Mouse (Mus musculus) intestine, embryonic 16.5 days (tissue): ENCODE measurements at regions not wholly inside any gene's neighbourhood (a gene's known extent, or its start where the extent isn't known, plus 50 kb on each side); places are given as distances from the start of the nearest gene placed in this dataset. TPM values are rescaled to one million over a fixed set of nuclear protein-coding genes. Genes with fewer than 3 reads are reported as not detected.

Experiments
- ATAC-seq: fragments of 200-750 bp; cut with Nextera tagmentation; 2 replicates; pipeline ENCODE4 v1.8.0; 2017; ENCODE audit warnings: moderate TSS enrichment, moderate library complexity
- H3K27ac ChIP-seq: fragments of 300-500 bp; sonication (generic); 2 replicates; pipeline ENCODE4 v1.5.1; 2014; ENCODE audit warnings: mild to moderate bottlenecking, low read length
- H3K27me3 ChIP-seq: fragments of 300-500 bp; sonication (generic); replicated peaks from 2 replicates; pipeline ENCODE4 v1.6.1; 2014; ENCODE audit warnings: low read length, control low read depth, mixed read lengths; ENCODE audit not compliant: control insufficient read depth, insufficient read depth
- H3K36me3 ChIP-seq: fragments of 300-500 bp; sonication (generic); 2 replicates; pipeline ENCODE4 v1.6.1; 2014; ENCODE audit warnings: low read length, control low read depth; ENCODE audit not compliant: control insufficient read depth, insufficient read depth
- H3K4me1 ChIP-seq: fragments of 300-500 bp; sonication (generic); 2 replicates; pipeline ENCODE4 v1.6.1; 2014; ENCODE audit warnings: low read length, control low read depth, mixed read lengths; ENCODE audit not compliant: control insufficient read depth, insufficient read depth
- H3K4me2 ChIP-seq: fragments of 300-500 bp; sonication (generic); 2 replicates; pipeline ENCODE4 v1.6.1; 2014; ENCODE audit warnings: low read depth, low read length, control low read depth
- H3K4me3 ChIP-seq: fragments of 300-500 bp; sonication (generic); 2 replicates; pipeline ENCODE4 v1.5.1; 2014; ENCODE audit warnings: mild to moderate bottlenecking, low read length
- H3K9ac ChIP-seq: fragments of 300-500 bp; sonication (generic); 2 replicates; pipeline ENCODE4 v1.6.1; 2014; ENCODE audit warnings: low read depth, low read length
- H3K9me3 ChIP-seq: fragments of 300-500 bp; sonication (generic); 2 replicates; pipeline ENCODE4 v1.6.1; 2016; ENCODE audit warnings: low read length, control low read depth; ENCODE audit not compliant: control insufficient read depth
- WGBS: fragments of 180-500 bp; shearing (Covaris S2); extraction: QIAGEN DNeasy Blood & Tissue Kit; methylation state at CpG from one replicate; pipeline ENCODE4 v1.1.7; 2014; 5-methylcytosine and 5-hydroxymethylcytosine counted together
- microRNA-seq: library from miRNA; unstranded; fragments of <30 nt; microRNA quantifications from one replicate; pipeline ENCODE4, GENCODE M21; 2016

DNA sequence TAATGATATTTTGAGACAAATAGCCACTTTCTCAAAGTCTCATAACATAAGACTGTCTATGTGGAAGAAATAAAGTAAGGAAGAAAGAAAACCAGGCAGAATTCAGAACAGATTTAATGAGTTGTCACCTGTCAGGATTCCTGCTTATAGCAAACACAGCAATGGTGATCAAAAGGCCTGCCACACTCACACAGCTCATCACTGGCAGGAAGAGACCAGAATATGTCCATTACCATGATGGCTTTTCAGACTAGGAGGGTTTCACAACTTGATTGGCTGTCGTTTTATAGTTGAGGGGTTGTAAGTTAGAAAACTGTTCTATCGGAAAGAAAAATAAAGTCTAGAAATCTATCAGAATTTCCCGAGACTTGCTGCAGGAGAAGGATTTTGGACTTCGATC is 819.5 kb downstream of the Hace1 start:
- no peak overlapping the region for H3K9ac ChIP-seq
- 90% methylated on average over 4 of the region's 4 CpGs for WGBS
- no peak for ATAC-seq
- no peak overlapping the region for H3K4me2 ChIP-seq
- H3K27ac ChIP-seq: no peak overlapping the region
- no peaks in the 10 kb centered on the region for H3K4me1 ChIP-seq
- H3K27me3 ChIP-seq: no peaks in the 10 kb centered on the region
- H3K9me3 ChIP-seq: no peaks in the 10 kb centered on the region
- H3K4me3 ChIP-seq: no peak overlapping the region
- no peaks in the 10 kb centered on the region for H3K36me3 ChIP-seq

DNA sequence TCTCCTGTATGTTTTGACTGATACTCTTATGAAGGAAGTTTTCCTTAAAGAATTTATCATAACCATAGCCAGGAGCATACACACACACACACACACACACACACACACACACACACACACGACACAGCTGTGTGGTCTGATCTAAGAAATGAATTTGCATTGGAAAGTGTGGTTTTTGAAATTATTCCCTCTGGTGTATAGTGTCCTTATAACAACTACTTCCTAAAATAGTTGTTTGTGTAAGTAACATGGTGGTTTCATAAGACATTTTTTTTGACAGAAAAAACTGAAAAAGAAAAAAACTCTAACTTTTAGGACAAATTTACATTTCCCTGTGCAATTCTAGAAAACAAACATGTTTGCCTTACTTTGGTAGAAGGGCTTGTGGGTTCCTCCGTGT is 826.3 kb downstream of the Hace1 start:
- H3K4me1 ChIP-seq: no peaks in the 10 kb centered on the region
- H3K4me3 ChIP-seq: no peak overlapping the region
- no peak overlapping the region for H3K27ac ChIP-seq
- H3K9me3 ChIP-seq: no peaks in the 10 kb centered on the region
- H3K27me3 ChIP-seq: no peaks in the 10 kb centered on the region
- 80% methylated on average over 2 of the region's 2 CpGs for WGBS
- no peak overlapping the region for H3K4me2 ChIP-seq
- no peak for ATAC-seq
- no peaks in the 10 kb centered on the region for H3K36me3 ChIP-seq
- no peak overlapping the region for H3K9ac ChIP-seq

Small RNAs in the stretch of these regions (microRNA-seq; reads per million reads assigned to microRNA genes)
- not detected for gene Gm27410
